Mouse (Mus musculus) layer of hippocampus, adult 18-20 months (tissue): ENCODE results near the gene Stat6. TPM values are rescaled to one million over a fixed set of nuclear protein-coding genes. Genes with fewer than 3 reads are reported as not detected.

Experiments used
- DNase-seq, 2 experiments: peaks; one replicate each; pipeline ENCODE4 v3.0.0; 2022; ENCODE audit warnings: low spot score in 2 of 2
- total RNA-seq, 2 experiments: library from RNA; stranded (reverse); gene quantifications; 2 replicates each; pipeline ENCODE4 v1.2.3; 2021

Gene Stat6
- total RNA-seq, 2 experiments from 2014 or later: 5.7 to 7.3 TPM

DNA sequence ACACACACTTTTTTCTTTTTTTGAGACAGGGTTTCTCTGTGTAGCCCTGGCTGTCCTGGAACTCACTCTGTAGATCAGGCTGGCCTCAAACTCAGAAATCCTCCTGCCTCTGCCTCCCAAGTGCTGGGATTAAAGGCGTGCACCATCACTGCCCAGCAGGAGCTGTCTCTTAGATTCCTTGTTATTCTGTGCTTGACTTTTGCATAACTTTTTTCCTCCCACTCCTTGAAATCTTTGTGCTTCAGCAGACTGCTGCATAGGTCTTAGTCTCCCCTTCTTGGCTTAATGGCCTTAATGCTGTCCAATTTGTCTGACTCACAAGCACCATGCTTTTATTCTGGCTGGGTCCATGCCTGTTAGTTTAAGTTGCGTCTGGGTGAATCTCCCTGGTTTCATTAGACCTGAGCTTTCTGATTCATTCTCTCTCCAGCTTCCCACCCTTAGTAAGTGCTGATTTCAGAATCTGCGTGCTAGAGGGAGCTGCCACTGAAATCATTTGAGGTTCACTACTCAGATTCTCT lies 66.1 kb downstream of the Stat6 start:
- no peak for DNase-seq

DNA sequence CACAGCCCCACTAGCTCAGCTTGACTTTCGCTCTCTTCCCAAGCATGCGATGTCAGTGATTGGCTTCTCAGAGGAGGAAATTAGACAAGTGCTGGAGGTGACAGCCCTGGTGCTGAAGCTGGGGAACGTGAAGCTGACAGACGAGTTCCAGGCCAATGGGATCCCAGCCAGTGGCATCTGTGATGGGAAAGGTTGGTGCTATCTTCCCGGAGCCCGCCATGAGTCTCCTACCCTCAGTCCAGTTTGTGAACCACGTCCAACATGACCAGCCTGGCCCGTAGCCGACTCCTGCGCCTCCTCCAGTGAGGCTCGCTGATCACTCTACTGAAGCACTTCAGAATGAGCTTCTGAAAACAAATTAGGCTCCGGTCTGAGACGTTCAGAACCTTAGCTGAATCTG lies 67.5 kb downstream of the Stat6 start:
- no peak for DNase-seq

Other genes starting within 250 kb of the Stat6 start
- gene Stac3, start 141.3 kb upstream of the Stat6 start, total RNA-seq: 1 to 10 TPM; 2.4 to 3.5 TPM
- 1 to 10 TPM; 3.6 to 3.8 TPM for gene Ndufa4l2, start 128.0 kb upstream of the Stat6 start, total RNA-seq
- gene Shmt2, start 120.5 kb upstream of the Stat6 start, total RNA-seq: 10 to 100 TPM; 24.2 to 25.3 TPM
- gene Nxph4, start 108.4 kb upstream of the Stat6 start, total RNA-seq: 1 to 10 TPM; 1.2 to 1.3 TPM
- 100 to 1,000 TPM; 284 to 294 TPM for gene Lrp1, start 21.8 kb upstream of the Stat6 start, total RNA-seq
- 1 to 10 TPM; 6.6 to 6.7 TPM for gene Nemp1, start 23.9 kb downstream of the Stat6 start, total RNA-seq
- 10 to 100 TPM; 54.8 to 55.6 TPM for gene Nab2, start 25.6 kb downstream of the Stat6 start, total RNA-seq
- gene Myo1a, start 62.2 kb downstream of the Stat6 start, total RNA-seq: 1 to 10 TPM in 1 of 2 experiments, under 1 TPM in 1; 0.79 to 1.7 TPM
- gene Tac2, start 81.5 kb downstream of the Stat6 start, total RNA-seq: 1 to 10 TPM; 3.8 to 6.9 TPM
- gene Zbtb39, start 96.6 kb downstream of the Stat6 start, total RNA-seq: 10 to 100 TPM; 11.2 to 11.8 TPM
- 1 to 10 TPM in 1 of 2 experiments, under 1 TPM in 1; 0.99 to 1.2 TPM for gene Gpr182, start 108.7 kb downstream of the Stat6 start, total RNA-seq
- gene Rdh1, start 116.7 kb downstream of the Stat6 start, total RNA-seq: under 1 TPM in 1 of 2 experiments, not detected in 1; 0.15 TPM
- not detected for gene Rdh16f1, start 116.8 kb downstream of the Stat6 start, total RNA-seq
- under 1 TPM; 0.35 to 0.43 TPM for gene Rdh9, start 133.4 kb downstream of the Stat6 start, total RNA-seq
- gene Rdh16, start 158.2 kb downstream of the Stat6 start, total RNA-seq: under 1 TPM in 1 of 2 experiments, not detected in 1; 0.35 TPM
- gene Rdh19, start 206.9 kb downstream of the Stat6 start, total RNA-seq: not detected
- not detected for gene Rdh16f2, start 223.5 kb downstream of the Stat6 start, total RNA-seq
- gene Rdh7, start 245.8 kb downstream of the Stat6 start, total RNA-seq: not detected